Mouse (Mus musculus): Measurements from ENCODE around the gene Rgs12.

DNA sequence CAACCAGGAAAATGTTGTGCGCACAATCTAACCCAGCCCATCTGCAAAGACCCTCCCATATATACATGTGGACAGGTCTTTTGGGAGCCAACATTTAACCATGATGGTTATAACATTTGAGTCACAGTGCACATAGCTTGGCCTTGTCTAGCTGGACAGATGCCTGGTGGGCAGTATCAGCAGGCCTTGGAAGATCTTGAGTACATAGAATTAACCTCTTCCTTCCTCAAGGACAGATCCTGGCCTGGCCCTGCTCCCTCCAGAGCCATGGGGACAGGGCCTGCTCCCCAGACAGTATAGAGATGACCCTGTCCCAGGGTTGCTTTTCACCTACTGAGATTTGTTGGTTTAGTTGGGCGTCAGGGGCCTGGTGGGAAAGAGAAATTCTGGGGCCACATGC is 120.6 kb downstream of the Rgs12 start:
- TF ChIP-seq CTCF (IDR thresholded peaks at IDR 0.05; ENCODE audit: insufficient read depth, low read length) (no peak), POLR2A (IDR thresholded peaks at IDR 0.05; ENCODE audit: borderline replicate concordance, extremely low read depth, low read depth, low read length) (no peak)
